Mouse (Mus musculus): ENCODE data around the gene 2210017I01Rik. TPM values are rescaled to one million over a fixed set of nuclear protein-coding genes. Genes with fewer than 3 reads are reported as not detected.
A peak's percentile ranks its signal among the peaks of the same experiment; 100 is the strongest.

The 2210017I01Rik gene
- polyA plus RNA-seq, 1 experiment from 2014 or later, result not detected

GRCm38 (mm10) chr3:92602169-92602568, 5.1 kb downstream of the 2210017I01Rik start:
- Histone ChIP-seq H3K9me3 (replicated peaks; ENCODE audit: control insufficient read depth, low read length) (no peaks in the 10 kb centered on the region), H3K9ac (replicated peaks; ENCODE audit: low read length) (no peak overlapping the region), H3K27ac (replicated peaks; ENCODE audit: low read depth, low read length) (no peak overlapping the region), H3K4me1 (ENCODE audit: control insufficient read depth, insufficient read depth, low read length) (no peaks in the 10 kb centered on the region), H3K27me3 (ENCODE audit: control insufficient read depth, insufficient read depth, low read length) (no peaks in the 10 kb centered on the region), H3K36me3 (replicated peaks; ENCODE audit: control insufficient read depth, insufficient read depth, low read depth, low read length) (no peaks in the 10 kb centered on the region), H3K4me2 (ENCODE audit: low read depth, low read length) (no peak overlapping the region), H3K4me3 (ENCODE audit: low read depth, low read length) (no peak overlapping the region)
- WGBS, result 48% methylated on average over 1 of the region's 1 CpGs
- DNase-seq (ENCODE audit: low spot score) (peak; percentile 62), ATAC-seq (replicated peaks; ENCODE audit: insufficient number of reproducible peaks, low FRiP score, low TSS enrichment, low read depth) (no peak)

GRCm38 (mm10) chr3:92600456-92600855, 6.8 kb downstream of the 2210017I01Rik start:
- Histone ChIP-seq H3K4me1 (ENCODE audit: control insufficient read depth, insufficient read depth, low read length) (no peaks in the 10 kb centered on the region), H3K9me3 (replicated peaks; ENCODE audit: control insufficient read depth, low read length) (no peaks in the 10 kb centered on the region), H3K9ac (replicated peaks; ENCODE audit: low read length) (no peak overlapping the region), H3K27ac (replicated peaks; ENCODE audit: low read depth, low read length) (no peak overlapping the region), H3K4me2 (ENCODE audit: low read depth, low read length) (no peak overlapping the region), H3K36me3 (replicated peaks; ENCODE audit: control insufficient read depth, insufficient read depth, low read depth, low read length) (no peaks in the 10 kb centered on the region), H3K4me3 (ENCODE audit: low read depth, low read length) (no peak overlapping the region), H3K27me3 (ENCODE audit: control insufficient read depth, insufficient read depth, low read length) (no peaks in the 10 kb centered on the region)
- DNase-seq (ENCODE audit: low spot score) (no peak), ATAC-seq (replicated peaks; ENCODE audit: insufficient number of reproducible peaks, low FRiP score, low TSS enrichment, low read depth) (no peak)
- WGBS, result 42% methylated on average over 1 of the region's 1 CpGs

GRCm38 (mm10) chr3:92599973-92600372, 7.3 kb downstream of the 2210017I01Rik start:
- no peaks in the 10 kb centered on the region for H3K4me1 ChIP-seq (ENCODE audit: control insufficient read depth, insufficient read depth, low read length)
- ATAC-seq (replicated peaks; ENCODE audit: insufficient number of reproducible peaks, low FRiP score, low TSS enrichment, low read depth), result no peak
- no peak overlapping the region for H3K27ac ChIP-seq (replicated peaks; ENCODE audit: low read depth, low read length)
- no peaks in the 10 kb centered on the region for H3K27me3 ChIP-seq (ENCODE audit: control insufficient read depth, insufficient read depth, low read length)
- H3K9ac ChIP-seq (replicated peaks; ENCODE audit: low read length), result no peak overlapping the region
- no peak for DNase-seq (ENCODE audit: low spot score)
- H3K4me3 ChIP-seq (ENCODE audit: low read depth, low read length), result no peak overlapping the region
- H3K4me2 ChIP-seq (ENCODE audit: low read depth, low read length), result no peak overlapping the region
- no peaks in the 10 kb centered on the region for H3K9me3 ChIP-seq (replicated peaks; ENCODE audit: control insufficient read depth, low read length)
- no peaks in the 10 kb centered on the region for H3K36me3 ChIP-seq (replicated peaks; ENCODE audit: control insufficient read depth, insufficient read depth, low read depth, low read length)

- no peaks in the 10 kb centered on the region for H3K4me1 ChIP-seq (ENCODE audit: control insufficient read depth, insufficient read depth, low read length)
- no peaks in the 10 kb centered on the region for H3K9me3 ChIP-seq (replicated peaks; ENCODE audit: control insufficient read depth, low read length)
- H3K4me2 ChIP-seq (ENCODE audit: low read depth, low read length), result no peak overlapping the region
- H3K9ac ChIP-seq (replicated peaks; ENCODE audit: low read length), result no peak overlapping the region
- no peak overlapping the region for H3K27ac ChIP-seq (replicated peaks; ENCODE audit: low read depth, low read length)
- 96% methylated on average over 2 of the region's 2 CpGs for WGBS
- H3K36me3 ChIP-seq (replicated peaks; ENCODE audit: control insufficient read depth, insufficient read depth, low read depth, low read length), result no peaks in the 10 kb centered on the region
- DNase-seq (ENCODE audit: low spot score) (no peak), ATAC-seq (replicated peaks; ENCODE audit: insufficient number of reproducible peaks, low FRiP score, low TSS enrichment, low read depth) (no peak)
- no peaks in the 10 kb centered on the region for H3K27me3 ChIP-seq (ENCODE audit: control insufficient read depth, insufficient read depth, low read length)
- H3K4me3 ChIP-seq (ENCODE audit: low read depth, low read length), result no peak overlapping the region
Measured at GRCm38 (mm10) chr3:92598429-92598828, 8.9 kb downstream of the 2210017I01Rik start.

GRCm38 (mm10) chr3:92588858-92589257, 18.4 kb downstream of the 2210017I01Rik start, which contains the start of gene Smcp:
TSS of gene Smcp (minus strand) at chr3:92588997.
- WGBS, result 62% methylated on average over 1 of the region's 1 CpGs
- no peaks in the 10 kb centered on the region for H3K9me3 ChIP-seq (replicated peaks; ENCODE audit: control insufficient read depth, low read length)
- DNase-seq (ENCODE audit: low spot score), result no peak
- H3K36me3 ChIP-seq (replicated peaks; ENCODE audit: control insufficient read depth, insufficient read depth, low read depth, low read length), result no peaks in the 10 kb centered on the region
- no peaks in the 10 kb centered on the region for H3K27me3 ChIP-seq (ENCODE audit: control insufficient read depth, insufficient read depth, low read length)
- no peaks in the 10 kb centered on the region for H3K4me1 ChIP-seq (ENCODE audit: control insufficient read depth, insufficient read depth, low read length)
- H3K9ac ChIP-seq (replicated peaks; ENCODE audit: low read length), result no peak within 1 kb of the TSS
- no peak within 1 kb of the TSS for H3K27ac ChIP-seq (replicated peaks; ENCODE audit: low read depth, low read length)
- no peak for ATAC-seq (replicated peaks; ENCODE audit: insufficient number of reproducible peaks, low FRiP score, low TSS enrichment, low read depth)
- no peak within 1 kb of the TSS for H3K4me3 ChIP-seq (ENCODE audit: low read depth, low read length)
- H3K4me2 ChIP-seq (ENCODE audit: low read depth, low read length), result no peak within 1 kb of the TSS

- ATAC-seq (replicated peaks; ENCODE audit: insufficient number of reproducible peaks, low FRiP score, low TSS enrichment, low read depth) (no peak), DNase-seq (ENCODE audit: low spot score) (no peak)
- Histone ChIP-seq H3K9me3 (replicated peaks; ENCODE audit: control insufficient read depth, low read length) (no peaks in the 10 kb centered on the region), H3K9ac (replicated peaks; ENCODE audit: low read length) (no peak overlapping the region), H3K4me1 (ENCODE audit: control insufficient read depth, insufficient read depth, low read length) (no peaks in the 10 kb centered on the region), H3K4me2 (ENCODE audit: low read depth, low read length) (no peak overlapping the region), H3K36me3 (replicated peaks; ENCODE audit: control insufficient read depth, insufficient read depth, low read depth, low read length) (no peaks in the 10 kb centered on the region), H3K27ac (replicated peaks; ENCODE audit: low read depth, low read length) (no peak overlapping the region), H3K4me3 (ENCODE audit: low read depth, low read length) (no peak overlapping the region), H3K27me3 (ENCODE audit: control insufficient read depth, insufficient read depth, low read length) (no peaks in the 10 kb centered on the region)
- WGBS, result 88% methylated on average over 3 of the region's 3 CpGs
Measured at GRCm38 (mm10) chr3:92587190-92587589, 20.1 kb downstream of the 2210017I01Rik start.

GRCm38 (mm10) chr3:92585055-92585454, 22.2 kb downstream of the 2210017I01Rik start:
- Histone ChIP-seq H3K27ac (replicated peaks; ENCODE audit: low read depth, low read length) (no peak overlapping the region), H3K4me1 (ENCODE audit: control insufficient read depth, insufficient read depth, low read length) (no peaks in the 10 kb centered on the region), H3K4me2 (ENCODE audit: low read depth, low read length) (no peak overlapping the region), H3K9ac (replicated peaks; ENCODE audit: low read length) (no peak overlapping the region), H3K9me3 (replicated peaks; ENCODE audit: control insufficient read depth, low read length) (no peaks in the 10 kb centered on the region), H3K4me3 (ENCODE audit: low read depth, low read length) (no peak overlapping the region), H3K36me3 (replicated peaks; ENCODE audit: control insufficient read depth, insufficient read depth, low read depth, low read length) (no peaks in the 10 kb centered on the region), H3K27me3 (ENCODE audit: control insufficient read depth, insufficient read depth, low read length) (no peaks in the 10 kb centered on the region)
- ATAC-seq (replicated peaks; ENCODE audit: insufficient number of reproducible peaks, low FRiP score, low TSS enrichment, low read depth), result no peak
- no peak for DNase-seq (ENCODE audit: low spot score)
- WGBS, result 39% methylated on average over 1 of the region's 1 CpGs

- Histone ChIP-seq H3K36me3 (replicated peaks; ENCODE audit: control insufficient read depth, insufficient read depth, low read depth, low read length) (no peaks in the 10 kb centered on the region), H3K27me3 (ENCODE audit: control insufficient read depth, insufficient read depth, low read length) (no peaks in the 10 kb centered on the region), H3K27ac (replicated peaks; ENCODE audit: low read depth, low read length) (no peak overlapping the region), H3K9me3 (replicated peaks; ENCODE audit: control insufficient read depth, low read length) (no peaks in the 10 kb centered on the region), H3K4me2 (ENCODE audit: low read depth, low read length) (no peak overlapping the region), H3K4me1 (ENCODE audit: control insufficient read depth, insufficient read depth, low read length) (no peaks in the 10 kb centered on the region), H3K4me3 (ENCODE audit: low read depth, low read length) (no peak overlapping the region), H3K9ac (replicated peaks; ENCODE audit: low read length) (no peak overlapping the region)
- no peak for DNase-seq (ENCODE audit: low spot score)
- 59% methylated on average over 3 of the region's 3 CpGs for WGBS
- no peak for ATAC-seq (replicated peaks; ENCODE audit: insufficient number of reproducible peaks, low FRiP score, low TSS enrichment, low read depth)
Measured at GRCm38 (mm10) chr3:92583164-92583826, 24.0 kb downstream of the 2210017I01Rik start.

Measured in embryonic facial prominence, embryonic 11.5 days (tissue).